Mouse (Mus musculus) kidney, adult 2 months (tissue): ENCODE data around the gene Suds3.

Source experiments
- CTCF ChIP-seq: fragments of 200-500 bp; conservative IDR thresholded peaks from 2 replicates; pipeline ENCODE4 v1.5.1; 2011; ENCODE audit warnings: low read depth, mild to moderate bottlenecking, control low read depth, low read length, moderate library complexity, mixed read lengths; ENCODE audit not compliant: insufficient read depth, insufficient read length
- POLR2A ChIP-seq: fragments of 200-500 bp; IDR thresholded peaks from one replicate; pipeline ENCODE4 v1.6.1; 2011; ENCODE audit warnings: low read depth, low read length, control low read depth

DNA sequence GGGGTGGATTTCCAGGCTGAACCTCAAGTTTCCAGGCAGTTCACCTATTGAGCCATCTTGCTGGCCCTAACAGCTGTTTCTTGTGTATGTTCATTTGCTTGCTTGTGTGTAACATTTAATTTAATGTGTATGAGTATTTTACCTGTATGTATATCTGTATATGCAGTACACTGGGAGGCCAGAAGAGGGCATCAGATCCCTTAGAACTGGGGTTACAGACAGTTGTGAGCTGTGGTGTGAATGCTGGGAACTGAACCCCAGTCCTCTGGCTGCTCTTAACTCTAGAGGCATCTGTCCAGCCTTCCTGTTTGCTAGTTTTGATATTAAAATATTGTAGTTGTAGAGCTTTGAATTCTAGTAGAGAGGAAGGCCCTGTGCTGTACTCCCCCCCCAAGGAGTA lies 37.0 kb upstream of the Suds3 start:
- TF ChIP-seq POLR2A (no peak), CTCF (no peak)
